Mouse (Mus musculus): ENCODE data around the gene Mdm2. TPM values are rescaled to one million over a fixed set of nuclear protein-coding genes. Genes with fewer than 3 reads are reported as not detected.

The Mdm2 gene
- polyA plus RNA-seq, 1 experiment from 2014 or later, result 39.7 TPM

DNA sequence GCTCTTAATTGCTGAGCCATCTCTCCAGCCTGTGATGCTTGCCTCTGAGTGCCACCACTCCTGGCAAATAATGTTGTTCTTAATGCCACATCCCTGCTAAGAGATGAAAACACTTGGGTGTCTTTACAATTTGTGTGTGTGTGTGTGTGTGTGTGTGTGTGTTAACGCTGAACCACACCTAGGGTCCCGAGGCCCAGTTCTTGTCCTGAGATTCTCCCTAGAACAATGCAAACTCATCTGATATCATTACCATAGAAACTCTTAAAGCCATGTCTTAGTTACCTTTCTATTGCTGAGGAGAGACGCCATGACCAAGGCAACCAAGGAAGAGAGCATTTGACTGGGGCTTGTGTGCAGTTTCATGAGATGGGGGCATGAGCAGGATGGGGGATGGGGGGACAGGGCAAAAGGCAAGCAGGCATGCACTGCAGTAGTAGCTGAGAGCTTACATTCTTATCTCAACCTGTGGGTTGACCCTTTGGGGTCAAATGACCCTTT is 3.5 kb upstream of the Mdm2 start:
- no peak overlapping the region for H3K9ac ChIP-seq (ENCODE audit: low read length)
- no peak overlapping the region for H3K4me3 ChIP-seq (ENCODE audit: low read depth, low read length)
- H3K9me3 ChIP-seq (ENCODE audit: control insufficient read depth, low read length), result no peaks in the 10 kb centered on the region
- H3K27me3 ChIP-seq (replicated peaks; ENCODE audit: control insufficient read depth, insufficient read depth, low read length), result no peaks in the 10 kb centered on the region
- no peak overlapping the region for H3K27ac ChIP-seq (ENCODE audit: low read depth)
- WGBS, result 88% methylated on average over 3 of the region's 3 CpGs
- peaks cover 15% of the 10 kb centered on the region for H3K4me1 ChIP-seq (replicated peaks; ENCODE audit: control insufficient read depth, insufficient read depth, low read length)
- DNase-seq (ENCODE audit: low spot score), result no peak
- no peak for ATAC-seq (replicated peaks; ENCODE audit: low FRiP score, low TSS enrichment, low read depth)
- H3K36me3 ChIP-seq (ENCODE audit: control insufficient read depth, insufficient read depth, low read length), result no peaks in the 10 kb centered on the region
- no peak overlapping the region for H3K4me2 ChIP-seq (ENCODE audit: low read length)

GRCm38 (mm10) chr10:117713466-117713865 is 2.9 kb upstream of the Mdm2 start:
- no peak for ATAC-seq (replicated peaks; ENCODE audit: low FRiP score, low TSS enrichment, low read depth)

GRCm38 (mm10) chr10:117712871-117713270 is 2.3 kb upstream of the Mdm2 start:
- WGBS, result 89% methylated on average over 9 of the region's 9 CpGs
- Histone ChIP-seq H3K9me3 (ENCODE audit: control insufficient read depth, low read length) (no peaks in the 10 kb centered on the region), H3K36me3 (ENCODE audit: control insufficient read depth, insufficient read depth, low read length) (peaks cover 6% of the 10 kb centered on the region), H3K27me3 (replicated peaks; ENCODE audit: control insufficient read depth, insufficient read depth, low read length) (no peaks in the 10 kb centered on the region), H3K27ac (ENCODE audit: low read depth) (no peak overlapping the region), H3K9ac (ENCODE audit: low read length) (no peak overlapping the region), H3K4me2 (ENCODE audit: low read length) (no peak overlapping the region), H3K4me1 (replicated peaks; ENCODE audit: control insufficient read depth, insufficient read depth, low read length) (peaks cover 18% of the 10 kb centered on the region), H3K4me3 (ENCODE audit: low read depth, low read length) (no peak overlapping the region)
- ATAC-seq (replicated peaks; ENCODE audit: low FRiP score, low TSS enrichment, low read depth), result no peak
- no peak for DNase-seq (ENCODE audit: low spot score)

More at GRCm38 (mm10) chr10:117713466-117713865, 2.9 kb upstream of the Mdm2 start:
- no peak overlapping the region for H3K4me3 ChIP-seq (ENCODE audit: low read depth, low read length)
- H3K27me3 ChIP-seq (replicated peaks; ENCODE audit: control insufficient read depth, insufficient read depth, low read length), result no peaks in the 10 kb centered on the region
- H3K27ac ChIP-seq (ENCODE audit: low read depth), result no peak overlapping the region
- no peak overlapping the region for H3K9ac ChIP-seq (ENCODE audit: low read length)
- DNase-seq (ENCODE audit: low spot score), result no peak
- 92% methylated on average over 8 of the region's 8 CpGs for WGBS
- no peak overlapping the region for H3K4me2 ChIP-seq (ENCODE audit: low read length)
- H3K4me1 ChIP-seq (replicated peaks; ENCODE audit: control insufficient read depth, insufficient read depth, low read length), result peaks cover 20% of the 10 kb centered on the region
- peaks cover 3% of the 10 kb centered on the region; the same call in 1 of the 2 replicates for H3K36me3 ChIP-seq (ENCODE audit: control insufficient read depth, insufficient read depth, low read length)
- no peaks in the 10 kb centered on the region for H3K9me3 ChIP-seq (ENCODE audit: control insufficient read depth, low read length)

DNA sequence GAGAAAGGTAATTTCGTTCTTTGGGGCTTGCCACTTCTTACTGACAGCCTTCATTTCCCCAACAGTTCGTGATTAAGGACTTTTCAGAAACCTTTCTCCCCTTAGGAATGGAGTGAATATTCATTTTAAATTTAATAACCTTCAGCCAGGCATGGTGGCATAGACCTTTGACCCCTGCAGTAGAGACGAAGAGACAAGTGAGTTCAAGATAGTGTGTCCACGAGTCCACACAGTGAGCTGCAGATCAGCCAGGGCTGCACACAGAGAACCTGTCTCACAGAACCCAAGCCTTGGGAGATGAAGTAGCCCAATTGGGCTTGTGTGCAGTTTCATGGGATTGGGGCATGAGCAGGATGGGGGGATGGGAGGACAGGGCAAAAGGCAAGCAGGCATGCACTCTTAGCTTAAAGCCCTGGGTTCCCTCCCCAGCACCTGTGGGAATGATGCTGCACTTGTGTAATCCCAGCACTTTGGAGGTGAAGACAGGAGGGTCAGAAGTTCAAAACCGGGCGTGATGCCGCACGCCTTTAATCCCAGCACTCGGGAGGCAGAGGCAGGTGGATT is 1.7 kb upstream of the Mdm2 start:
- H3K9ac ChIP-seq (ENCODE audit: low read length), result no peak overlapping the region
- H3K27ac ChIP-seq (ENCODE audit: low read depth), result no peak overlapping the region
- DNase-seq (ENCODE audit: low spot score) (no peak), ATAC-seq (replicated peaks; ENCODE audit: low FRiP score, low TSS enrichment, low read depth) (no peak)
- no peaks in the 10 kb centered on the region for H3K27me3 ChIP-seq (replicated peaks; ENCODE audit: control insufficient read depth, insufficient read depth, low read length)
- peaks cover 13% of the 10 kb centered on the region for H3K4me1 ChIP-seq (replicated peaks; ENCODE audit: control insufficient read depth, insufficient read depth, low read length)
- 87% methylated on average over 9 of the region's 9 CpGs for WGBS
- H3K36me3 ChIP-seq (ENCODE audit: control insufficient read depth, insufficient read depth, low read length), result peaks cover 12% of the 10 kb centered on the region
- H3K9me3 ChIP-seq (ENCODE audit: control insufficient read depth, low read length), result no peaks in the 10 kb centered on the region
- H3K4me2 ChIP-seq (ENCODE audit: low read length), result no peak overlapping the region
- no peak overlapping the region for H3K4me3 ChIP-seq (ENCODE audit: low read depth, low read length)

GRCm38 (mm10) chr10:117711408-117711807 is 850 bp upstream of the Mdm2 start:
- 71% methylated on average over 5 of the region's 5 CpGs for WGBS
- no peaks in the 10 kb centered on the region for H3K27me3 ChIP-seq (replicated peaks; ENCODE audit: control insufficient read depth, insufficient read depth, low read length)
- H3K36me3 ChIP-seq (ENCODE audit: control insufficient read depth, insufficient read depth, low read length), result peaks cover 21% of the 10 kb centered on the region
- no peak overlapping the region for H3K27ac ChIP-seq (ENCODE audit: low read depth)
- H3K4me3 ChIP-seq (ENCODE audit: low read depth, low read length), result peak overlapping the region; percentile 62
- no peaks in the 10 kb centered on the region for H3K9me3 ChIP-seq (ENCODE audit: control insufficient read depth, low read length)
- H3K4me2 ChIP-seq (ENCODE audit: low read length), result peak overlapping the region; percentile 57
- peak overlapping the region; percentile 58; the same call in 1 of the 2 replicates for H3K9ac ChIP-seq (ENCODE audit: low read length)
- ATAC-seq (replicated peaks; ENCODE audit: low FRiP score, low TSS enrichment, low read depth) (no peak), DNase-seq (ENCODE audit: low spot score) (no peak)
- peaks cover 13% of the 10 kb centered on the region for H3K4me1 ChIP-seq (replicated peaks; ENCODE audit: control insufficient read depth, insufficient read depth, low read length)

GRCm38 (mm10) chr10:117709930-117710603 is 491 bp downstream of the Mdm2 start:
- ATAC-seq (replicated peaks; ENCODE audit: low FRiP score, low TSS enrichment, low read depth) (peak; percentile 80), DNase-seq (ENCODE audit: low spot score) (peak; percentile 90)

DNA sequence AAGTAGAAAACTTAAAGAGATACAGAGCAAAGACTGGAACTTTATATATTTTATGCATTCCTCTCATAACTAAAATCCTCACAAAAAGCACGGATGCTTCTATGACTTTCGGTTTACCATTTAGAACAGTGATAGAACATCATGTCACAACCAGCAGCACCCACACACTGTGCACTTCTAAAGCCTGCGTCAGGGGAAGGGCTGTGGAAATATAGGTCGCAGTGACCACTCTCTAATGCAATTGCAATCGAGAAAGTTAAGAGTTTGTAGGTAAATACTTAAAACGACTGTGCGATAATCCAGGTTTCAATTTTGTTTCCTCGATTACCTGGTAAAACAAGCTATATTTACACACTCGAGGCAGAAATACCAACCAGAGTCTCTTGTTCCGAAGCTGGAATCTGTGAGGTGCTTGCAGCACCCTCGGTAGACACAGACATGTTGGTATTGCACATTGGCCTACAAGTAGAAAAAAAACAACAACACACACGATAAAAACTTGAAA is 1.2 kb downstream of the Mdm2 start:
- 46% methylated on average over 12 of the region's 12 CpGs for WGBS
- DNase-seq (ENCODE audit: low spot score) (no peak), ATAC-seq (replicated peaks; ENCODE audit: low FRiP score, low TSS enrichment, low read depth) (no peak)
- Histone ChIP-seq H3K9me3 (ENCODE audit: control insufficient read depth, low read length) (no peaks in the 10 kb centered on the region), H3K9ac (ENCODE audit: low read length) (peak overlapping the region; percentile 96), H3K27me3 (replicated peaks; ENCODE audit: control insufficient read depth, insufficient read depth, low read length) (no peaks in the 10 kb centered on the region), H3K4me2 (ENCODE audit: low read length) (peak overlapping the region; percentile 91), H3K4me3 (ENCODE audit: low read depth, low read length) (peak overlapping the region; percentile 62), H3K4me1 (replicated peaks; ENCODE audit: control insufficient read depth, insufficient read depth, low read length) (peaks cover 13% of the 10 kb centered on the region), H3K27ac (ENCODE audit: low read depth) (no peak overlapping the region; the same call in 1 of the 2 replicates), H3K36me3 (ENCODE audit: control insufficient read depth, insufficient read depth, low read length) (peaks cover 41% of the 10 kb centered on the region)

More at GRCm38 (mm10) chr10:117709930-117710603, 491 bp downstream of the Mdm2 start:
- Histone ChIP-seq H3K4me3 (ENCODE audit: low read depth, low read length) (peak overlapping the region; percentile 62), H3K27ac (ENCODE audit: low read depth) (peak overlapping the region; percentile 95), H3K4me1 (replicated peaks; ENCODE audit: control insufficient read depth, insufficient read depth, low read length) (peaks cover 13% of the 10 kb centered on the region), H3K27me3 (replicated peaks; ENCODE audit: control insufficient read depth, insufficient read depth, low read length) (no peaks in the 10 kb centered on the region), H3K9me3 (ENCODE audit: control insufficient read depth, low read length) (no peaks in the 10 kb centered on the region), H3K4me2 (ENCODE audit: low read length) (peak overlapping the region; percentile 91), H3K36me3 (ENCODE audit: control insufficient read depth, insufficient read depth, low read length) (peaks cover 34% of the 10 kb centered on the region), H3K9ac (ENCODE audit: low read length) (peak overlapping the region; percentile 96)
- WGBS, result 1% methylated on average over 63 of the region's 71 CpGs

- DNase-seq (ENCODE audit: low spot score), result no peak
- no peaks in the 10 kb centered on the region for H3K9me3 ChIP-seq (ENCODE audit: control insufficient read depth, low read length)
- WGBS, result 81% methylated on average over 9 of the region's 9 CpGs
- peak overlapping the region; percentile 91 for H3K4me2 ChIP-seq (ENCODE audit: low read length)
- no peak overlapping the region for H3K27ac ChIP-seq (ENCODE audit: low read depth)
- peaks cover 46% of the 10 kb centered on the region for H3K36me3 ChIP-seq (ENCODE audit: control insufficient read depth, insufficient read depth, low read length)
- peaks cover 13% of the 10 kb centered on the region for H3K4me1 ChIP-seq (replicated peaks; ENCODE audit: control insufficient read depth, insufficient read depth, low read length)
- H3K4me3 ChIP-seq (ENCODE audit: low read depth, low read length), result peak overlapping the region; percentile 62
- no peak for ATAC-seq (replicated peaks; ENCODE audit: low FRiP score, low TSS enrichment, low read depth)
- no peak overlapping the region for H3K9ac ChIP-seq (ENCODE audit: low read length)
- H3K27me3 ChIP-seq (replicated peaks; ENCODE audit: control insufficient read depth, insufficient read depth, low read length), result no peaks in the 10 kb centered on the region
These were observed 1.7 kb downstream of the Mdm2 start for GRCm38 (mm10) chr10:117708856-117709255.
